Mouse (Mus musculus) cerebellum, adult 11 months (tissue): ENCODE measurements around the gene Otop3.

Source experiments
- DNase-seq: peaks from one replicate; pipeline ENCODE4 v3.0.0; 2022

Gene Otop3

GRCm38 (mm10) chr11:115334531-115334930 lies at the start of gene Otop3:
Otop3 (plus strand) TSS chr11:115334731.
- no peak for DNase-seq

GRCm38 (mm10) chr11:115285282-115285681 lies 49.2 kb upstream of the Otop3 start:
- no peak for DNase-seq

- DNase-seq: peak; percentile 5
Observed at GRCm38 (mm10) chr11:115286201-115286993, 48.1 kb upstream of the Otop3 start.

- no peak for DNase-seq
Observed at GRCm38 (mm10) chr11:115287386-115287785, 47.1 kb upstream of the Otop3 start.

GRCm38 (mm10) chr11:115288305-115288704 lies 46.2 kb upstream of the Otop3 start:
- no peak for DNase-seq

- no peak for DNase-seq
Observed at GRCm38 (mm10) chr11:115289885-115290284, 44.6 kb upstream of the Otop3 start.

- DNase-seq: no peak
Observed at GRCm38 (mm10) chr11:115290314-115290713, 44.2 kb upstream of the Otop3 start.

- DNase-seq: no peak
Observed at GRCm38 (mm10) chr11:115290919-115291318, 43.6 kb upstream of the Otop3 start.

GRCm38 (mm10) chr11:115291503-115291902 lies 43.0 kb upstream of the Otop3 start:
- DNase-seq: no peak

- DNase-seq: no peak
Observed at GRCm38 (mm10) chr11:115292631-115293375, 41.7 kb upstream of the Otop3 start.

- DNase-seq: no peak
Observed at GRCm38 (mm10) chr11:115295939-115296338, 38.6 kb upstream of the Otop3 start.

- DNase-seq: peak; percentile 64
Observed at GRCm38 (mm10) chr11:115296471-115297210, 37.9 kb upstream of the Otop3 start.

GRCm38 (mm10) chr11:115297214-115297826 lies 37.2 kb upstream of the Otop3 start, which contains the start of gene Fads6:
Fads6 (minus strand) TSS chr11:115297663.
- DNase-seq: peak; percentile 88

GRCm38 (mm10) chr11:115298160-115298559 lies 36.4 kb upstream of the Otop3 start:
- DNase-seq: no peak

GRCm38 (mm10) chr11:115300745-115301144 lies 33.8 kb upstream of the Otop3 start:
- no peak for DNase-seq

GRCm38 (mm10) chr11:115301351-115301750 lies 33.2 kb upstream of the Otop3 start:
- DNase-seq: no peak

- no peak for DNase-seq
Observed at GRCm38 (mm10) chr11:115303167-115303566, 31.4 kb upstream of the Otop3 start.

GRCm38 (mm10) chr11:115306863-115307262 lies 27.7 kb upstream of the Otop3 start, which contains the start of gene Otop2:
Otop2 (plus strand) TSS chr11:115307163.
- DNase-seq: no peak

GRCm38 (mm10) chr11:115308781-115309180 lies 25.8 kb upstream of the Otop3 start:
- no peak for DNase-seq

GRCm38 (mm10) chr11:115314249-115314648 lies 20.3 kb upstream of the Otop3 start:
- DNase-seq: no peak

- no peak for DNase-seq
Observed at GRCm38 (mm10) chr11:115317204-115317603, 17.3 kb upstream of the Otop3 start.

- DNase-seq: no peak
Observed at GRCm38 (mm10) chr11:115318245-115319027, 16.1 kb upstream of the Otop3 start.
